Mouse (Mus musculus): ENCODE data around the gene Rtkn.
"Not testable (repeated sequence)": the region's sequence is repeated elsewhere in the genome, so short reads cannot be mapped to it uniquely, and the experiment has no call there.

The Rtkn gene

GRCm38 (mm10) chr6:83138056-83138455 is 2.8 kb downstream of the Rtkn start:
- DNase-seq (ENCODE audit: low spot score in 2 of 2): peak in 1 of 2 experiments; percentile 55

GRCm38 (mm10) chr6:83140044-83140443 is 4.8 kb downstream of the Rtkn start:
- DNase-seq (ENCODE audit: low spot score in 2 of 2): no peak

DNA sequence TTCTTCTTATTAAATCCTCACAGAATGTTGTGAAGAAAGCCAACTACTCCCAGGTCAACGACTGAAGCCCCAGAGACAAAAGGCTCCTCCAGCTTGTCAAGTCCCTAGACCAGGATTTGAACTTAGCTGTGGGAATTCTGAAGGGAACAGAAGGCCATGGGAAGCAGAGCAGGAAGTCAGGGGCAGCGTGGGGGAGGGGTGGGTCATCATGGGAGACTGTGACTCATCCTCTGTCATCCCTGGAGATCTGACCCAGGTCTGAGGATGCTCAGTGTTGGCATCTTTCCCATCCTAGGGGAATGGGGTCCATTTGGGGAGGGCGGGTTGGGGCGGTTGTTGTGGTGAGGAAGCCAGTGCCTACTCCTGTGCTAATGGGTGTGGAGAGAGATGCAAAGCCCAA is 6.4 kb downstream of the Rtkn start:
- no peak for DNase-seq (ENCODE audit: low spot score in 2 of 2)

DNA sequence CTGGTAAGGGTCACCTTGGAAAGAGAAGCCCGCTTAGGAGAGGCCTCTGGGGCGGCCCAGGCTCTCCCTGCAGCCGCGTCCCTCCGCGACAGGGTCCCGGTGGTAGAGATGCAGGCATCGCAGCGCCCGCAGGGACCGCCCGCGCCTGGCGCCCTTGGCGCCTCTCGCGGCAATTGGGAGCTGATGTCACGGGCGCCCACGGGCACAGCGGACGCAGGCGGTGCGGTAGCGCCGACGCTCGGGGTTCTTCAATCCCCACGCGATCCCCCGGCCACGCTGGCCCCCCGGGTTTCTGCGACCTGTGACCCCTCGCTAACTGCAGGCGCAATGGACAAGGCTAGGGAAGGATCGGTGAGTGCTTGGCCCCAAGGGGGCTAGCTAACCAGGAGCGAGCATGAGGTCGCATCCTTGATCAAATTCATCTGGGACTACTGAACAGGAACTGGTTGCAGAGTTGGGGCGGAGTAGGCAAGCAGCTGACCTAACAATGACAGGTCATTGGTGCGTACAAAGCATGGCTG is 7.0 kb downstream of the Rtkn start:
- peak in 1 of 2 experiments; percentile 56 for DNase-seq (ENCODE audit: low spot score in 2 of 2)

GRCm38 (mm10) chr6:83142886-83143285 is 7.6 kb downstream of the Rtkn start:
- no peak for DNase-seq (ENCODE audit: low spot score in 2 of 2)

GRCm38 (mm10) chr6:83145209-83145608 is 9.9 kb downstream of the Rtkn start:
- no peak for DNase-seq (ENCODE audit: low spot score in 2 of 2)

DNA sequence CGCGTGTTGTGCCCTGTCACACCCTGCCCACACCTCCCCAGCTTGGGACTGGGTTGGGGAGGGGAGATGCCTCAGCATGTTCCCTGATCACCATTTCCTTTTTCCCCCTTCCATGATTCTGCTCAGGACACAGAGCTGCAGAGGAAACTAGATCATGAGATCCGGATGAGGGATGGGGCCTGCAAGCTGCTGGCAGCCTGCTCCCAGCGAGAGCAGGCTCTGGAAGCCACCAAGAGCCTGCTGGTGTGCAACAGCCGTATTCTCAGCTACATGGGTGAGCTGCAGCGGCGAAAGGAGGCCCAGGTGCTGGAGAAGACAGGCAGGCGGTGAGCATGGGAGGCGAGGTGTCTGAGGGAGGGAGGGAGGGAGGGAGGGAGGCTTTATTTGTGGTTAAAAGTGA is 10.5 kb downstream of the Rtkn start:
- no peak for DNase-seq (ENCODE audit: low spot score in 2 of 2)

DNA sequence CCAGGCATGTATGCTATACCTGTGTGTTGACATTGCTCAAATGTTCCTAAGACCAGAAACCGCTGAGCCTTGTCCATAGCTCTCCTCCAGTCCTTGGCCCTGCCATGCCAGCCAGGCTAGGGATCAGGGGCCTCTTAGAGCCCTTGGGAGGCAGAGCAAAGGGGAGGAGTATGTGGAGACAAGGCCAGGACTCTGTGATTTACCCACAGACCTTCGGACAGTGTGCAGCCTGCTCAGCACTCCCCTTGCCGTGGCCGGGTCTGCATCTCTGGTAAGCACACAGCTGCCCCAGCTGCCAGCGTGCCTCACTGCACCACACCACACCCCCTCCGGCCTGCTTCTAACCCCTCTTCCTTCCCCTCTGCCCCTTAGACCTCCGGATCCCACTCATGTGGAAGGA is 12.0 kb downstream of the Rtkn start:
- DNase-seq (ENCODE audit: low spot score in 2 of 2): no peak

DNA sequence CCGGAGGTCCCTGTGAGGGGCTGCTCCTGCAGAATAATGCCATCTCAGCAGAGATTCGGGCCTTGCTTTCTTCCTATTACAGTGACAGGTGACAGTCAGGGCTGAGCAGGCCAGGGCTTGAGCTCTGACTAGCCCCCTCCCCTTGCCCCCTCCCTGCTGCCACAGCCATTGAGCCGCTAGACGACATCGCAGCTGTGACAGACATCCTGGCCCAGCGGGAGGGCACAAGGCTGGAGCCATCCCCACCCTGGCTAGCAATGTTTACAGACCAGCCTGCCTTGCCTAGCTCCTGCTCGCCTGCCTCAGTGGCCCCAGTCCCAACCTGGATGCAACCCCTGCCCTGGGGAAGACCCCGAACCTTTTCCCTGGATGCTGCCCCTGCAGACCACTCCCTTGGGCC is 16.5 kb downstream of the Rtkn start:
- no peak for DNase-seq (ENCODE audit: low spot score in 2 of 2)

DNA sequence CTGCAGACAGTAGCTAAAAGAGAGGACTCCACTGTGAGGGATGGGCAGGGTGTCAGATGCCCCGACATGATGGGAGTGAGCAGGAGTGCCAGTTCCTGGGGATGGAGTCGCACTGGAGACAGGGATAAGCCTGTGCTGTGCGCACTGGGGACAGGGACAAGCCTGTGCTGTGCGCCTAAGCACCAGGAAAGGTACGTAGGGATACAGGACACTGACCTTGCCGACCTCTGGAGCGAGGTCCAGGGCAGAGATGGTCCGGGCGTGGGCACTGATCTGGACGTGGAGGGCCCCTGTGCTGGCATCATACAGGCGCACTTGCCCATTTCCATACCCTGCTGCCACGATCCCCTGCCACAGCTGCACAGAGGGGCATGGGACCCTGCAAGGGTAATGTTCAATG is 17.8 kb downstream of the Rtkn start:
- DNase-seq (ENCODE audit: low spot score in 2 of 2): no peak

DNA sequence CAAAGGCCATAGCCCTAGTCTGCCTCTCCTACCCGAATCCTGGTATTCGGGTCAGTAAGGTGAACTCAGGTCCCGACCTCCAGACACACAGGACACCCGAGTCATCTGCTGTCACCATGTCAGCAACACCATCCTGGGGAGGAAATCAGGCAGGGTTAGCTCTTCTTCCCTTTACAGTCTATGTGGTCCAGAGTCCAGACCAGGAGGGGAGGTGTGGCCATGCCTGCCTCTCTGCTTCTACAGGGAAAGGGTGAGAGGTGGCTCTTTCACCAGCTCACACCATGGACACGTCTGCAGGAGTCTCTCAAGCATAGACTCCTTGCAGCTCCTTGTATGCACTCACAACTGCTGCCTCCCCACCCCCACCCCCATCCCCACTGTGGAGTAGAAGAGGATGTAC is 18.2 kb downstream of the Rtkn start:
- DNase-seq (ENCODE audit: low spot score in 2 of 2): no peak

- no peak for DNase-seq (ENCODE audit: low spot score in 2 of 2)
These were observed 20.4 kb downstream of the Rtkn start for GRCm38 (mm10) chr6:83155552-83156238.

DNA sequence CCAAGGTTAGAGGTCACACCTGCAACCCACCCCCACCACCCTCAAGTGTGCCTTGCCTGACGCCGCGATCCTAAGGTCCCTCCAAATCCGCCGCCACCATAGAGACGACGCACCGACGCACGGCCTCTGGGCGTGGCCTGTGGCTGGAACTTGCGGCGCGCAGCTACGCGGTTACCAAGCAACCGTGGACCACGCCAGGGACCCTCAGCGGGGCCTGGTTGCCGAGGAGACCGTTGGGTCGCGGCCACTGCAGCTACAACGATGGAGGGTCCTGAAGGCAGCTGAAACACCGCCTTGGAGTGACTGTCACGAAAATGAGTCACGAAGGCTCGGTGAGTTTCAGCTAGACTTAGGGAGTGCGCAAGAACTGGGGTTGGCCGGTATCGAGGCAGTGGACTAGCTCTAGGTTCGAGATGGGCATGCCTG is 21.0 kb downstream of the Rtkn start, which contains the start of the genes Wdr54 and 1700003E16Rik:
Wdr54 (minus strand) TSS at position 139 of the 426 bp plus-strand sequence.
1700003E16Rik (plus strand) TSS at position 146 of the 426 bp plus-strand sequence.
- DNase-seq (ENCODE audit: low spot score in 2 of 2): peak; percentile 35 to 43

GRCm38 (mm10) chr6:83159456-83159855 is 24.2 kb downstream of the Rtkn start:
- not testable (repeated sequence) for DNase-seq (ENCODE audit: low spot score in 2 of 2)

GRCm38 (mm10) chr6:83161442-83161841 is 26.2 kb downstream of the Rtkn start:
- DNase-seq (ENCODE audit: low spot score in 2 of 2): no peak

DNA sequence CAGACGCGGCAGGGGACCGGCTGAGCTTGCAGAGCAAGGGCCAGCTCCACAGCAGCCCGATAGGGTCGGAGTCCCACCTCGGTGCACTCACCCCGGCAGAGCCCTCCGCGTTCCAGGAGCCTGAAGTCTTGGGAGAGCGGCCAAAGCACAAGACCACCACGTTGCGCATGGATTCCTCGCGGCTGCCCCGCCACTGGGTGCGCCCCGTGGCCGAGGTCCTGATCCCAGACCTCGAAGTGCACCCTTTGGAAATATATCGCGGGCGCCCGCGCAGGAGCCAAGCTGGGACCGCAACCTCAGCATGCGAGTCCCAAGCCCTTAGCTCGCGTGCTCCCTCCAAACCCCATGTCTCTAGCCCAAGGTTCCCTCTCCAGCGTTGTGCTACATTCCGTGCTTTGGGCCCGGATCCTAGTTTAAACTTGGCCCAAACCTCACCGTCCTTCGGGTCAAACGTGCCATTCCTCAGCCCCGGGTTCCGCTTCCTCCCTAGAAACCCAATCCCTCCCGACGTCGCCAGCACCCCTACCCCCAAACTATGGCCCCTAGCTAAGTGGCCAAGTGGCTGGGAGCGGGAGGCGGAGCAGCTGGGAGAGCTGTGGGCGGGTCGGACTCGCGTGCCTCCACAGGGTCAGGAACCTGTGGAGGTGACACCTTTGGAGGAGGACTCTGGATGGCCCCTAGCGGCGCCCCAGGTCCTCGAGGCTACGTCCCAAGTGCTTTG is 26.8 kb downstream of the Rtkn start:
- DNase-seq (ENCODE audit: low spot score in 2 of 2): peak in 1 of 2 experiments; percentile 36

- peak in 1 of 2 experiments; percentile 47 for DNase-seq (ENCODE audit: low spot score in 2 of 2)
These were observed 27.4 kb downstream of the Rtkn start for GRCm38 (mm10) chr6:83162701-83163100.

DNA sequence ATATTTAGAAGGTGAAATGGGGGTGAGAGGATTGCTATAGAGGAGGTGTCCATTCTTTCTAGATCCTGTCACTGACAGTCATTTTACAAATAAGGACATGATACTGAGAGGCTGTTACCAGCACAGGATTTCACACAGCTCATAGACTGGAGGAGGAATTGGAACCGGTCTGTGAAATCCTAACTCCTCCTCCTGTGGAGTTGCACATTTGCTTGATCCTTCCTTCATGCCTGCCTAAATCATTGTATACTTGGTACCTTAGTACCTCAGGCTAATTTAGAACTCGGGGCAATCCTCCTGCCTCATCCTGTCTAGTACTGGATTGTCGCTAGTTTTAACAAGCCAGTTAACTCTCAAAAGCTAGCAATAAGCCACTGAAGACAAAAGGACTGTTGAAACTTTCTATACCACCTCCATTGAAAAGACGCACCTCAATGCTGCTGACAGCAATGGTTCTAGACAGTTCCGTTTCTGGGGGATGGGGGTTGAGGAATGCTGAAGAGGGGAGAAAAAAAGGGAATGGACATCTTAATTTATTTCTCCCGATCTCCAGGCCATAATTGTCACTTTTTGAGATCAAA is 29.9 kb downstream of the Rtkn start:
- no peak for DNase-seq (ENCODE audit: low spot score in 2 of 2)

GRCm38 (mm10) chr6:83165607-83166242 is 30.5 kb downstream of the Rtkn start, which contains the start of gene Dctn1:
Dctn1 (plus strand) TSS chr6:83165920.
- DNase-seq (ENCODE audit: low spot score in 2 of 2): peak; percentile 91 to 95

GRCm38 (mm10) chr6:83166243-83166630 is 31.0 kb downstream of the Rtkn start:
- DNase-seq (ENCODE audit: low spot score in 2 of 2): no peak

- no peak for DNase-seq (ENCODE audit: low spot score in 2 of 2)
These were observed 34.6 kb downstream of the Rtkn start for GRCm38 (mm10) chr6:83169872-83170271.

DNA sequence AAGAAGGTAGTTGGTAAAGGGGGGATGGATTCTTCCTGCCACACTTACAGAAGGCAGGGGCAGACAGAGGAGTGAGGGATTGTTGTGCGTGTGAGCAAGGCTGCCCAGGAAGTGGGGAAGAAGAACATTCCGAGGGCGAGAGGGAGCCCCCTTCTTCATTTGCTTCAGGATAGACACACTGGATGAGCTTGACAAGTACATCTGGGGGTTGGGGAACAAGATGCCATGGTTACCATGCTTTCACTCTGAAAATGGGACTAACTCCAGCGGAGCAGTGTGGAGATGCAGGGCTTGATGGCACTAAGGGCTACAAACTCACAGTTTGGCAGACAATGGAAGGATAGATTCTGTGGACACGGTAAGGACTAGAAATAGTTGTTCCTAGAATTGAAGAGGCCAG is 35.8 kb downstream of the Rtkn start:
- no peak for DNase-seq (ENCODE audit: low spot score in 2 of 2)
